Mouse (Mus musculus): ENCODE results near the gene Lrrc49. TPM values are rescaled to one million over a fixed set of nuclear protein-coding genes. Genes with fewer than 3 reads are reported as not detected.

Lrrc49 gene
- polyA plus RNA-seq, 1 experiment from 2014 or later, result 12.3 TPM

GRCm38 (mm10) chr9:60546169-60546568 is 141.8 kb downstream of the Lrrc49 start:
- Histone ChIP-seq H3K4me1 (replicated peaks; ENCODE audit: insufficient read depth, low read length) (no peaks in the 10 kb centered on the region), H3K9me3 (replicated peaks; ENCODE audit: low read length) (no peaks in the 10 kb centered on the region), H3K27ac (no peak overlapping the region), H3K4me3 (replicated peaks; ENCODE audit: low read depth, low read length) (no peak overlapping the region), H3K36me3 (ENCODE audit: insufficient read depth, low read length) (no peaks in the 10 kb centered on the region), H3K4me2 (ENCODE audit: low read length) (no peak overlapping the region), H3K27me3 (ENCODE audit: insufficient read depth, low read length) (no peaks in the 10 kb centered on the region), H3K9ac (ENCODE audit: low read depth, low read length) (no peak overlapping the region)
- DNase-seq (ENCODE audit: low spot score) (no peak), ATAC-seq (replicated peaks; ENCODE audit: low FRiP score, low read depth) (no peak)
- WGBS, result 76% methylated on average over 2 of the region's 2 CpGs
- TF ChIP-seq CTCF (IDR thresholded peaks at IDR 0.05; ENCODE audit: low read depth), result no peak

GRCm38 (mm10) chr9:60545361-60546096 is 142.4 kb downstream of the Lrrc49 start:
- H3K4me2 ChIP-seq (ENCODE audit: low read length), result no peak overlapping the region
- H3K4me1 ChIP-seq (replicated peaks; ENCODE audit: insufficient read depth, low read length), result no peaks in the 10 kb centered on the region
- ATAC-seq (replicated peaks; ENCODE audit: low FRiP score, low read depth), result no peak
- no peak for TF ChIP-seq CTCF (IDR thresholded peaks at IDR 0.05; ENCODE audit: low read depth)
- DNase-seq (ENCODE audit: low spot score), result no peak
- no peaks in the 10 kb centered on the region for H3K36me3 ChIP-seq (ENCODE audit: insufficient read depth, low read length)
- no peaks in the 10 kb centered on the region for H3K9me3 ChIP-seq (replicated peaks; ENCODE audit: low read length)
- H3K9ac ChIP-seq (ENCODE audit: low read depth, low read length), result no peak overlapping the region
- WGBS, result 74% methylated on average over 13 of the region's 13 CpGs
- H3K27ac ChIP-seq, result no peak overlapping the region
- no peak overlapping the region for H3K4me3 ChIP-seq (replicated peaks; ENCODE audit: low read depth, low read length)
- no peaks in the 10 kb centered on the region for H3K27me3 ChIP-seq (ENCODE audit: insufficient read depth, low read length)

DNA sequence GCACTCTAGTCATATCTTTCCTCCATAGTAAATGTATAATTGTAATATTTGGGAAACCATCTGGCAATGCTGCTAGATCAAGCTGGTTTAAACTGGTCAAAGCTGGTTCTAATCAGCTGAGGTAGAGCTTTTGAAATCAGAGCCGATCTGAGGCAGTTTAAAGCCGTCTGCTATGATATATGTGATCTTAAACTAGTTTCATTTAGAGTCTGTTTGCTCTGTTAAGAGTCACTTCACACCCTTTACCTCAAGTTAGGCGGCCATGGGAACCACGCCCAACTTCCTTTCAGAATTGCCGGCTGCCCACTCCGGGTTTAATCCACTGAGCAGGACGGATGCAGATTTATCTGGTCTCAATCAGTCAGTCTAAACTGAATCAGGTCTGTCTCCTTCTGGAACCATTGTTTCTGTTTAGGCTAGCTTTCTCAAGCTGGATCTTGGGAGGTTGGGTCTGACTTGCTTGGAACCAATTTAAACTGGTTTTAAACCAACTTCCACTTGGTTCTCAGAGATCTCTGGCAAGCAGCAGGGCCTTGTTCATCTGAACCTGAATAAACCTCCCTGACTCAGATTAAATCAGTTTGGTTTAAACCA is 144.4 kb downstream of the Lrrc49 start:
- WGBS, result 51% methylated on average over 7 of the region's 7 CpGs
- H3K4me3 ChIP-seq (replicated peaks; ENCODE audit: low read depth, low read length), result no peak overlapping the region
- no peak overlapping the region for H3K4me2 ChIP-seq (ENCODE audit: low read length)
- no peaks in the 10 kb centered on the region for H3K9me3 ChIP-seq (replicated peaks; ENCODE audit: low read length)
- H3K27ac ChIP-seq, result no peak overlapping the region
- no peaks in the 10 kb centered on the region for H3K4me1 ChIP-seq (replicated peaks; ENCODE audit: insufficient read depth, low read length)
- ATAC-seq (replicated peaks; ENCODE audit: low FRiP score, low read depth) (no peak), DNase-seq (ENCODE audit: low spot score) (no peak)
- no peak for TF ChIP-seq CTCF (IDR thresholded peaks at IDR 0.05; ENCODE audit: low read depth)
- no peaks in the 10 kb centered on the region for H3K36me3 ChIP-seq (ENCODE audit: insufficient read depth, low read length)
- no peaks in the 10 kb centered on the region for H3K27me3 ChIP-seq (ENCODE audit: insufficient read depth, low read length)
- no peak overlapping the region for H3K9ac ChIP-seq (ENCODE audit: low read depth, low read length)

- Histone ChIP-seq H3K27ac (no peak overlapping the region), H3K4me1 (replicated peaks; ENCODE audit: insufficient read depth, low read length) (0 out of 2 replicates have a peak, but pooled peaks cover 7% of the 10 kb centered on the region), H3K9ac (ENCODE audit: low read depth, low read length) (no peak overlapping the region), H3K36me3 (ENCODE audit: insufficient read depth, low read length) (no peaks in the 10 kb centered on the region), H3K4me2 (ENCODE audit: low read length) (peak overlapping the region; percentile 23; the same call in 1 of the 2 replicates), H3K9me3 (replicated peaks; ENCODE audit: low read length) (no peaks in the 10 kb centered on the region), H3K4me3 (replicated peaks; ENCODE audit: low read depth, low read length) (no peak overlapping the region), H3K27me3 (ENCODE audit: insufficient read depth, low read length) (no peaks in the 10 kb centered on the region)
- ATAC-seq (replicated peaks; ENCODE audit: low FRiP score, low read depth) (no peak), DNase-seq (ENCODE audit: low spot score) (no peak)
- TF ChIP-seq CTCF (IDR thresholded peaks at IDR 0.05; ENCODE audit: low read depth), result no peak
- WGBS, result 30% methylated on average over 12 of the region's 12 CpGs
These were observed 157.6 kb downstream of the Lrrc49 start for GRCm38 (mm10) chr9:60530310-60530709.

- WGBS, result 59% methylated on average over 10 of the region's 10 CpGs
- H3K9ac ChIP-seq (ENCODE audit: low read depth, low read length), result no peak overlapping the region
- no peak for TF ChIP-seq CTCF (IDR thresholded peaks at IDR 0.05; ENCODE audit: low read depth)
- no peak overlapping the region for H3K27ac ChIP-seq
- no peaks in the 10 kb centered on the region for H3K27me3 ChIP-seq (ENCODE audit: insufficient read depth, low read length)
- 0 out of 2 replicates have a peak, but pooled peaks cover 7% of the 10 kb centered on the region for H3K4me1 ChIP-seq (replicated peaks; ENCODE audit: insufficient read depth, low read length)
- H3K36me3 ChIP-seq (ENCODE audit: insufficient read depth, low read length), result no peaks in the 10 kb centered on the region
- ATAC-seq (replicated peaks; ENCODE audit: low FRiP score, low read depth) (no peak), DNase-seq (ENCODE audit: low spot score) (no peak)
- H3K4me2 ChIP-seq (ENCODE audit: low read length), result no peak overlapping the region
- H3K4me3 ChIP-seq (replicated peaks; ENCODE audit: low read depth, low read length), result no peak overlapping the region
- H3K9me3 ChIP-seq (replicated peaks; ENCODE audit: low read length), result no peaks in the 10 kb centered on the region
These were observed 158.4 kb downstream of the Lrrc49 start for GRCm38 (mm10) chr9:60529348-60530243.

DNA sequence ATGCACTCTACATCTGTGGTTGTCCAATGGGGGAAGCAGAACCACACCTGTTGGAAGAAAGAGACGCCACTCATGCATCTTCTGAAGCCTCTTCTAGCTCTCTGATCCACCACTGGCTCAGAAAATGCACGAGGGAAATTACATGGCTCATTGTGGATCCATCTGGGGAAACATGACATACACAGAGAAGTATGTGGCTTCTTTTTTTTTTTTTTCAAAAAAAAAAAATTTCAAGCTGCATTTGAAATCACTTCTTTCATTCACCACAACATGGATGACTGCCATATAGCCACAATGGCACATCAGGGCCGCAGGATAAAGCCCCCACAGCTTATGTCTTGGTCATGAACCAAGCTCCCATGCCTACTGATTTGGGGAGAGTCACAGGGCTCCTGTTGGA is 159.7 kb downstream of the Lrrc49 start:
- Histone ChIP-seq H3K27me3 (ENCODE audit: insufficient read depth, low read length) (no peaks in the 10 kb centered on the region), H3K4me1 (replicated peaks; ENCODE audit: insufficient read depth, low read length) (0 out of 2 replicates have a peak, but pooled peaks cover 7% of the 10 kb centered on the region), H3K9ac (ENCODE audit: low read depth, low read length) (no peak overlapping the region), H3K4me3 (replicated peaks; ENCODE audit: low read depth, low read length) (no peak overlapping the region), H3K27ac (no peak overlapping the region), H3K4me2 (ENCODE audit: low read length) (no peak overlapping the region), H3K9me3 (replicated peaks; ENCODE audit: low read length) (no peaks in the 10 kb centered on the region), H3K36me3 (ENCODE audit: insufficient read depth, low read length) (no peaks in the 10 kb centered on the region)
- DNase-seq (ENCODE audit: low spot score) (no peak), ATAC-seq (replicated peaks; ENCODE audit: low FRiP score, low read depth) (no peak)
- TF ChIP-seq CTCF (IDR thresholded peaks at IDR 0.05; ENCODE audit: low read depth), result no peak
- WGBS, result 85% methylated on average over 3 of the region's 3 CpGs
